Mouse (Mus musculus): ENCODE results near the gene Col24a1.

GRCm38 (mm10) chr3:145320587-145321274, 28.5 kb downstream of the Col24a1 start:
- TF ChIP-seq POLR2A (IDR thresholded peaks at IDR 0.05; ENCODE audit: control insufficient read depth, low read depth, low read length): no peak
- TF ChIP-seq CTCF (IDR thresholded peaks at IDR 0.05; ENCODE audit: control insufficient read depth, insufficient read depth, insufficient replicate concordance, low read depth, low read length): no peak

Measured in testis, adult 2 months (tissue).